Mouse (Mus musculus): ENCODE measurements around the gene Fzr1. TPM values are rescaled to one million over a fixed set of nuclear protein-coding genes. Genes with fewer than 3 reads are reported as not detected.

Gene Fzr1
- polyA plus RNA-seq, 1 experiment from 2014 or later: 149 TPM

- Histone ChIP-seq H3K9ac (ENCODE audit: low read depth, low read length) (peak overlapping the region; percentile 35; the same call in 1 of the 2 replicates), H3K27me3 (replicated peaks; ENCODE audit: control insufficient read depth, insufficient read depth, low read length) (no peaks in the 10 kb centered on the region), H3K36me3 (ENCODE audit: control insufficient read depth, insufficient read depth, low read length) (peaks cover 29% of the 10 kb centered on the region), H3K9me3 (ENCODE audit: control insufficient read depth, low read length) (no peaks in the 10 kb centered on the region), H3K4me2 (ENCODE audit: low read length) (no peak overlapping the region), H3K27ac (ENCODE audit: low read depth, low read length) (peak overlapping the region; percentile 48), H3K4me3 (ENCODE audit: low read length) (no peak overlapping the region), H3K4me1 (ENCODE audit: control insufficient read depth, insufficient read depth, low read depth, low read length) (peaks cover 24% of the 10 kb centered on the region)
- ATAC-seq: peak; percentile 55; the same call in 1 of the 2 replicates
- 60% methylated on average over 23 of the region's 23 CpGs for WGBS
Measured at GRCm38 (mm10) chr10:81389801-81390677, 11.7 kb upstream of the Fzr1 start.

DNA sequence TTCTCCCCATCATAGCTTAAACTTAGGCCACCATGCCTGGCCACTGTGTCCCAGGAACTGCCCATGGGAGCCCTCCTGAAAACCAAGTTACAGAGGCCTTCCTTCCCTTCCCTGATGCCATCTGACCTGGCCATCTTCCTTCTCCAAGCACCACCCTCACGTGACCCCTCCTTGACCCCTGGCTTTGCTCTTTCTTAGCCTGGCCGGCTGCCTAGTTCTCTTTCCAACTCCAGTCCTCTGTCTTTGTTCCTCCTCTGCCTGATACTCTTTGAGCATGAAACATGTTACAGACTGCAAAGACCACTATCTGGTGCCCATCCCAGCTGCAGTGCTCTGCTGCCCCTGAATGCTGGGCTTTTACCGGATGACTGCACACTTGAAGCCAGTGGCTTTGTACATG, 11.1 kb upstream of the Fzr1 start:
- peaks cover 26% of the 10 kb centered on the region for H3K4me1 ChIP-seq (ENCODE audit: control insufficient read depth, insufficient read depth, low read depth, low read length)
- no peak overlapping the region for H3K4me2 ChIP-seq (ENCODE audit: low read length)
- H3K9me3 ChIP-seq (ENCODE audit: control insufficient read depth, low read length): no peaks in the 10 kb centered on the region
- no peaks in the 10 kb centered on the region for H3K27me3 ChIP-seq (replicated peaks; ENCODE audit: control insufficient read depth, insufficient read depth, low read length)
- no peak for ATAC-seq
- WGBS: 36% methylated on average over 3 of the region's 3 CpGs
- H3K27ac ChIP-seq (ENCODE audit: low read depth, low read length): no peak overlapping the region; the same call in 1 of the 2 replicates
- no peak overlapping the region for H3K4me3 ChIP-seq (ENCODE audit: low read length)
- no peak overlapping the region for H3K9ac ChIP-seq (ENCODE audit: low read depth, low read length)
- peaks cover 29% of the 10 kb centered on the region for H3K36me3 ChIP-seq (ENCODE audit: control insufficient read depth, insufficient read depth, low read length)

GRCm38 (mm10) chr10:81388505-81389055, 10.3 kb upstream of the Fzr1 start, which contains the start of gene Gm48552:
Gm48552 (plus strand) TSS chr10:81389005.
- Histone ChIP-seq H3K4me1 (ENCODE audit: control insufficient read depth, insufficient read depth, low read depth, low read length) (peaks cover 24% of the 10 kb centered on the region), H3K4me2 (ENCODE audit: low read length) (no peak within 1 kb of the TSS), H3K4me3 (ENCODE audit: low read length) (no peak within 1 kb of the TSS), H3K36me3 (ENCODE audit: control insufficient read depth, insufficient read depth, low read length) (peaks cover 29% of the 10 kb centered on the region), H3K27ac (ENCODE audit: low read depth, low read length) (peak within 1 kb of the TSS; percentile 48; the same call in 1 of the 2 replicates), H3K9me3 (ENCODE audit: control insufficient read depth, low read length) (no peaks in the 10 kb centered on the region), H3K27me3 (replicated peaks; ENCODE audit: control insufficient read depth, insufficient read depth, low read length) (no peaks in the 10 kb centered on the region), H3K9ac (ENCODE audit: low read depth, low read length) (no peak within 1 kb of the TSS)
- no peak for ATAC-seq
- WGBS: 86% methylated on average over 5 of the region's 5 CpGs

GRCm38 (mm10) chr10:81387716-81388115, 9.4 kb upstream of the Fzr1 start:
- no peak overlapping the region for H3K27ac ChIP-seq (ENCODE audit: low read depth, low read length)
- no peak overlapping the region for H3K4me2 ChIP-seq (ENCODE audit: low read length)
- H3K9ac ChIP-seq (ENCODE audit: low read depth, low read length): no peak overlapping the region
- 96% methylated on average over 18 of the region's 20 CpGs for WGBS
- no peaks in the 10 kb centered on the region for H3K9me3 ChIP-seq (ENCODE audit: control insufficient read depth, low read length)
- H3K4me1 ChIP-seq (ENCODE audit: control insufficient read depth, insufficient read depth, low read depth, low read length): peaks cover 19% of the 10 kb centered on the region
- no peak for ATAC-seq
- H3K4me3 ChIP-seq (ENCODE audit: low read length): no peak overlapping the region; the same call in 1 of the 2 replicates
- peaks cover 29% of the 10 kb centered on the region for H3K36me3 ChIP-seq (ENCODE audit: control insufficient read depth, insufficient read depth, low read length)
- H3K27me3 ChIP-seq (replicated peaks; ENCODE audit: control insufficient read depth, insufficient read depth, low read length): no peaks in the 10 kb centered on the region

GRCm38 (mm10) chr10:81385603-81386306, 7.4 kb upstream of the Fzr1 start:
- Histone ChIP-seq H3K4me2 (ENCODE audit: low read length) (peak overlapping the region; percentile 95), H3K4me3 (ENCODE audit: low read length) (no peak overlapping the region), H3K27ac (ENCODE audit: low read depth, low read length) (no peak overlapping the region), H3K4me1 (ENCODE audit: control insufficient read depth, insufficient read depth, low read depth, low read length) (peaks cover 19% of the 10 kb centered on the region), H3K27me3 (replicated peaks; ENCODE audit: control insufficient read depth, insufficient read depth, low read length) (no peaks in the 10 kb centered on the region), H3K36me3 (ENCODE audit: control insufficient read depth, insufficient read depth, low read length) (peaks cover 29% of the 10 kb centered on the region), H3K9me3 (ENCODE audit: control insufficient read depth, low read length) (no peaks in the 10 kb centered on the region), H3K9ac (ENCODE audit: low read depth, low read length) (no peak overlapping the region)
- no peak for ATAC-seq
- 82% methylated on average over 22 of the region's 22 CpGs for WGBS

DNA sequence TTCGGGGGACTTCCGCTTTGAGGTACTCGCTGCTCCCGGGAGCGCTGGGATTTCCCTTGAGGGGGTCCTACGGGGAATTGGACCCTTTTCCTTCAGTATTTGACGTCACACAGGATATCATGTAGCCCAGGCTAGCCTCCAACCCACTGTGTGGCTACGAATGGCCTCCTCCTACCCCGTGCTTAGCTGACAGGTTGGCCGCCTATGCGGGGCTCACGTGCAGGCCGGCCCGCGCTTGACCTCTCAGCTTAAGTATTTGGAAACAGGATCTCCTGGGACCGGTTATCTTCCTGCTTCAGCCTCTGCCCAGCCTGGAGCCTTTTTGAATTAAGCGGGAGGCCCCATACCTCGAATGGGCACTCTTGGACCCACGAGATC, 6.3 kb upstream of the Fzr1 start:
- Histone ChIP-seq H3K9ac (ENCODE audit: low read depth, low read length) (peak overlapping the region; percentile 80), H3K4me3 (ENCODE audit: low read length) (peak overlapping the region; percentile 92), H3K36me3 (ENCODE audit: control insufficient read depth, insufficient read depth, low read length) (peaks cover 26% of the 10 kb centered on the region), H3K27me3 (replicated peaks; ENCODE audit: control insufficient read depth, insufficient read depth, low read length) (no peaks in the 10 kb centered on the region), H3K27ac (ENCODE audit: low read depth, low read length) (peak overlapping the region; percentile 84), H3K9me3 (ENCODE audit: control insufficient read depth, low read length) (no peaks in the 10 kb centered on the region), H3K4me1 (ENCODE audit: control insufficient read depth, insufficient read depth, low read depth, low read length) (peaks cover 12% of the 10 kb centered on the region), H3K4me2 (ENCODE audit: low read length) (peak overlapping the region; percentile 95)
- peak; percentile 26 for ATAC-seq
- under 1% methylated on average over 19 of the region's 19 CpGs for WGBS

DNA sequence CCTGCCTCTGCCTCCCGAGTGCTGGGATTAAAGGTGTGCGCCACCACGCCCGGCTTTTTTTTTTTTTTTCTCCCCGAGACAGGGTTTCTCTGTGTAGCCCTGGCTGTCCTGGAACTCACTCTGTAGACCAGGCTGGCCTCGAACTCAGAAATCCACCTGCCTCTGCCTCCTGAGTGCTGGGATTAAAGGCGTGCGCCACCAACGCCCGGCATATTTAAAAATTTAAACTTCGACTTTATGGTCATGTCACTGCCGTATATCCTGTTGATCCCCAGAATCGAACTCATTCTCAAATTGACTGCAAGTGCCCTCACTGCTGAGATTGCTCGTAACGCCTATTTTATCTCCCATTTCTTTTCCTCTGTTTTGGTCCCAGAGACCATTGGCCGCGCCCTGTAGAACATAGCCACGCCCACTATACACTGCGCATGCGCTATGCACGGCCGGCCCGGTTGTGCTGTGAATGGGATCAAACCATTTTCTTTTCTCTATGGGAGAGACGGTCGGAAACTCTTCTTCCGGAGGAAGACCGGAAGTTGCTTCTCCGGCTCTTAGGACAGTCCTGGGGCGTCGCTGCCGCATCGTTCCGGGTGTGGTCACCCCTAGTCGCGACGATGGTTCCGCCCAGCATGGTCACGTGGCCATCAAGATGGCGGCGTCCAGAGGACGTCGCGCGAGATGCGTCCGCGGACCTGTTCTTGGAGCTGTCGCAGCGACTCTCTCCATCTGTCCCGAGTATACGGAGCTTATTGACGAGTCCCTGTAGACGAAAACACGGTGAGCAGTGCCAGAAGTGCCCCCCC, 5.7 kb upstream of the Fzr1 start, which contains the start of the genes Dohh and Gm48551:
Gene Dohh, plus strand, starts transcription at position 627 of the 803 bp plus-strand sequence.
Gene Gm48551, plus strand, starts transcription at position 665 of the 803 bp plus-strand sequence.
- 5% methylated on average over 51 of the region's 54 CpGs for WGBS
- H3K36me3 ChIP-seq (ENCODE audit: control insufficient read depth, insufficient read depth, low read length): peaks cover 26% of the 10 kb centered on the region
- peak within 1 kb of the TSS; percentile 84 for H3K27ac ChIP-seq (ENCODE audit: low read depth, low read length)
- H3K9me3 ChIP-seq (ENCODE audit: control insufficient read depth, low read length): no peaks in the 10 kb centered on the region
- H3K4me1 ChIP-seq (ENCODE audit: control insufficient read depth, insufficient read depth, low read depth, low read length): peaks cover 15% of the 10 kb centered on the region
- H3K9ac ChIP-seq (ENCODE audit: low read depth, low read length): peak within 1 kb of the TSS; percentile 80
- H3K4me2 ChIP-seq (ENCODE audit: low read length): peak within 1 kb of the TSS; percentile 95
- no peaks in the 10 kb centered on the region for H3K27me3 ChIP-seq (replicated peaks; ENCODE audit: control insufficient read depth, insufficient read depth, low read length)
- peak within 1 kb of the TSS; percentile 92 for H3K4me3 ChIP-seq (ENCODE audit: low read length)
- ATAC-seq: peak; percentile 94

- peaks cover 23% of the 10 kb centered on the region for H3K4me1 ChIP-seq (ENCODE audit: control insufficient read depth, insufficient read depth, low read depth, low read length)
- no peak overlapping the region for H3K4me2 ChIP-seq (ENCODE audit: low read length)
- peaks cover 11% of the 10 kb centered on the region; the same call in 1 of the 2 replicates for H3K36me3 ChIP-seq (ENCODE audit: control insufficient read depth, insufficient read depth, low read length)
- no peaks in the 10 kb centered on the region for H3K9me3 ChIP-seq (ENCODE audit: control insufficient read depth, low read length)
- no peaks in the 10 kb centered on the region for H3K27me3 ChIP-seq (replicated peaks; ENCODE audit: control insufficient read depth, insufficient read depth, low read length)
- WGBS: 75% methylated on average over 5 of the region's 5 CpGs
- H3K27ac ChIP-seq (ENCODE audit: low read depth, low read length): no peak overlapping the region
- ATAC-seq: no peak
- H3K9ac ChIP-seq (ENCODE audit: low read depth, low read length): no peak overlapping the region
- H3K4me3 ChIP-seq (ENCODE audit: low read length): no peak overlapping the region
Measured at GRCm38 (mm10) chr10:81382039-81382438, 3.7 kb upstream of the Fzr1 start.
